Mouse (Mus musculus): Measurements from ENCODE around the gene Ang2. TPM values are rescaled to one million over a fixed set of nuclear protein-coding genes. Genes with fewer than 3 reads are reported as not detected.

Gene Ang2
- polyA plus RNA-seq (2015; fragmentation: Illumina TruSeq; extraction: RNeasy Lipid Tissue Mini Kit (QIAGEN cat#74804); ENCODE audit: insufficient read depth, low read depth, low replicate concordance): not detected

DNA sequence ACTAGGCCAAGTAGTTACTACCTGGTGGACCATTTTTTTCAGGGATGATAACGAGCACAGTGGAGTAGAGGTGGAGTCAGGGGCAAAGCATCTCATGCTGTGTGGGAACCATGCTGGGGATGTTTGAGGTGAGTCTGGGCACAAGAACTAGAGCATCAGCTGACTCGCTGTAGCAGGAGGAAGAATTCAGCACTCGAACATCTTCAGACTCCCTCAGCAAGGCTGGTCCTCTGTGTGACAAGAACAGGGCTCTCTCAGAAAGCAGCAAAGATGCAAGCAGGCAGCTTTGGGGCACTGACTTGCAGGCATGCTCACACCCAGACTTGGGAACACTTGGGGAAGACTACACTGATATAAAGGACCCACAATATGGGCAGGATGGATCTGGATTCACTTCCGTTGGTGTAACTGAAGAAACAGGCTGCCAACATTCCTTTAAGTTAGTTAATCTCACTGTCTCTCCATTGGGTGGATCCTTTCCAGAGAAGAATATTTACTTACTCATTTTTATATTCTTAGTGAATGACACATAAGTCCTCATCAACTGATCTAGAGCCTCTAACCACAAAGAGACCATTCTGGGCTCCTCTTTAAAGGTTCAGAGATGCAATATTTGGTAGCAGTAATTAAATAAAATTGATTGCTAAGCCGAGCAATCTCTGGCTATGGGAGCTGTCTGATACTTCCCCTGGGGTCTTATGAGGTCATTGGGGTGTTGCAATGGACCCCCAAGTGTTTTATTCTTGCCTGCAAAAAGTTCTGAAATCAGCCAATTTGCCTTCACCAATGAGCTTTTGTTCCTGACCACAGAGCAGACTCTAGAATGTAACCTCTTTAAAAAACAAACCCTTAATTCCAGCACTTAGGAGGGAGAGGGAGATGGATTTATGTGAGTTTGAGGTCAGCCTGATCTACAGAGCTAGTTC lies at the start of gene Ang2:
Ang2 (minus strand) TSS at position 51 of the 926 bp plus-strand sequence.

DNA sequence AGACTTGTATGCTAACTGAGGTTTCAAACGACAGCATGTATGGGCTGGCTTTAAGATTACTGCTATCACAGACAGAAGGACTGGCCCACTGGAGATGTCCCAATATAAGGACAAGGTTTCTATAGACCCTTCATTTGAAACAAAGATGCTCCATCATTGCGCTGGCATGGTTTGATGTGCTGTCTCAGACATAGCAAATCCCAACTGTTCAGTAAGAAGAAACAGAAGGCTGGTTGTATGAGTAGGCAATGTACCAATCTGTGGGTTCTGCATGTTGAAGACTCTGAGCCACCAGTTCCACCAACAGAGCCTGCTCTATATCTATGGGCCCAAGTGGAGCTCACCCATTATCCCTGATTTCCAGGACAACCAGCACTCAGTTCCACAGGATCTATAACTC lies 4.2 kb upstream of the Ang2 start, which contains the start of gene Ear14:
Ear14 (plus strand) TSS at position 277 of the 400 bp plus-strand sequence.

DNA sequence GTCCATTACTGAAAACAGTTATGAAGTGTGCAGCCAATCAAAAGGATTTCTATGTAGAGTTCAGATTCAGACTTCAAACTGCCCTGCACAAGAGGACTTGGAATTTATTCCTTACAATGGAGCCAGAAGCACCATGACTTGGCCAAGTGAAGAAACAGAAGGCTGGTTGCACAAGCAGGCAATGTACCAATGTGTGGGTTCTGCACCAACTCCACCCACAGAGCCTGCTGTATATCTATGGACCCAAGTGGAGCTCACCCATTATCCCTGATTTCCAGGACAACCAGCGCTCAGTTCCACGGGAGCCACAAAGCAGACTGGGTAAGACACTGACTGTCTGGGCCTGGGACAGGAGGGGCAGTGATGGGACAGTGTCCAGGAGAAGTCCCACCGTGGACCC lies 37.0 kb downstream of the Ang2 start, which contains the start of gene Rnase2b:
Rnase2b (plus strand) TSS at position 285 of the 400 bp plus-strand sequence.

DNA sequence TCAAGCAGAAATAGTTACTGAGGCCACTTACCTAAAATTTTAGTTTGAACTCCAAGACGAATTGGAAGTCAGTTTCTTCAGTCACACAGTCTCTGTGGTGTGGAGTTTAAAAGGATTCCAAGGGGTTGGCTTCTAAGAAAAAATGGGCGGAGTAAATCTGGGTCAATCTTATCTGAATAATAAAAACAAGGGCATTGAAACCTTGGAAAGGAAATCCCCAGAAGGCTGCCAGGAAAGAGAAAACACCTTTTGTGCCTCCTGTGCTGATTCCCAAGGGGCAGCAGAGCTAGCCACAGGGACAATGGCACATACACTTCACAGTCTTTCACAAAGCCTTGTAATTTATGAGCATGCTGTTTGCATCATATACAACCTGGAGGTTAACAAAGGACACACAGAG lies 52.3 kb downstream of the Ang2 start, which contains the start of gene Rnase1:
Rnase1 (minus strand) TSS at position 101 of the 400 bp plus-strand sequence.

Other genes starting within 250 kb of the Ang2 start
- 1.1 TPM for gene Pnp2, start 243.2 kb downstream of the Ang2 start, polyA plus RNA-seq (2015; fragmentation: Illumina TruSeq; extraction: RNeasy Lipid Tissue Mini Kit (QIAGEN cat#74804); ENCODE audit: insufficient read depth, low read depth, low replicate concordance)
- not detected for gene Rnase10, start 191.4 kb downstream of the Ang2 start, polyA plus RNA-seq (2015; fragmentation: Illumina TruSeq; extraction: RNeasy Lipid Tissue Mini Kit (QIAGEN cat#74804); ENCODE audit: insufficient read depth, low read depth, low replicate concordance)
- gene Rnase9, start 157.3 kb downstream of the Ang2 start, polyA plus RNA-seq (2015; fragmentation: Illumina TruSeq; extraction: RNeasy Lipid Tissue Mini Kit (QIAGEN cat#74804); ENCODE audit: insufficient read depth, low read depth, low replicate concordance): not detected
- not detected for gene Rnase11, start 149.0 kb downstream of the Ang2 start, polyA plus RNA-seq (2015; fragmentation: Illumina TruSeq; extraction: RNeasy Lipid Tissue Mini Kit (QIAGEN cat#74804); ENCODE audit: insufficient read depth, low read depth, low replicate concordance)
- not detected for gene Rnase12, start 141.5 kb downstream of the Ang2 start, polyA plus RNA-seq (2015; fragmentation: Illumina TruSeq; extraction: RNeasy Lipid Tissue Mini Kit (QIAGEN cat#74804); ENCODE audit: insufficient read depth, low read depth, low replicate concordance)
- gene Olfr750, start 124.7 kb downstream of the Ang2 start, polyA plus RNA-seq (2015; fragmentation: Illumina TruSeq; extraction: RNeasy Lipid Tissue Mini Kit (QIAGEN cat#74804); ENCODE audit: insufficient read depth, low read depth, low replicate concordance): not detected
- 124 TPM for gene Rnase4, start 108.1 kb downstream of the Ang2 start, polyA plus RNA-seq (2015; fragmentation: Illumina TruSeq; extraction: RNeasy Lipid Tissue Mini Kit (QIAGEN cat#74804); ENCODE audit: insufficient read depth, low read depth, low replicate concordance)
- 58.7 TPM for gene Ang, start 108.0 kb downstream of the Ang2 start, polyA plus RNA-seq (2015; fragmentation: Illumina TruSeq; extraction: RNeasy Lipid Tissue Mini Kit (QIAGEN cat#74804); ENCODE audit: insufficient read depth, low read depth, low replicate concordance)
- gene Eddm3b, start 84.7 kb downstream of the Ang2 start, polyA plus RNA-seq (2015; fragmentation: Illumina TruSeq; extraction: RNeasy Lipid Tissue Mini Kit (QIAGEN cat#74804); ENCODE audit: insufficient read depth, low read depth, low replicate concordance): not detected
- not detected for gene Rnase6, start 75.2 kb downstream of the Ang2 start, polyA plus RNA-seq (2015; fragmentation: Illumina TruSeq; extraction: RNeasy Lipid Tissue Mini Kit (QIAGEN cat#74804); ENCODE audit: insufficient read depth, low read depth, low replicate concordance)
- gene Rnase1, start 52.4 kb downstream of the Ang2 start, polyA plus RNA-seq (2015; fragmentation: Illumina TruSeq; extraction: RNeasy Lipid Tissue Mini Kit (QIAGEN cat#74804); ENCODE audit: insufficient read depth, low read depth, low replicate concordance): 15,145 TPM
- gene Rnase2b, start 36.9 kb downstream of the Ang2 start, polyA plus RNA-seq (2015; fragmentation: Illumina TruSeq; extraction: RNeasy Lipid Tissue Mini Kit (QIAGEN cat#74804); ENCODE audit: insufficient read depth, low read depth, low replicate concordance): not detected
- gene Ear14, start 4.2 kb upstream of the Ang2 start, polyA plus RNA-seq (2015; fragmentation: Illumina TruSeq; extraction: RNeasy Lipid Tissue Mini Kit (QIAGEN cat#74804); ENCODE audit: insufficient read depth, low read depth, low replicate concordance): not detected
- not detected for gene Rnase2a, start 57.0 kb upstream of the Ang2 start, polyA plus RNA-seq (2015; fragmentation: Illumina TruSeq; extraction: RNeasy Lipid Tissue Mini Kit (QIAGEN cat#74804); ENCODE audit: insufficient read depth, low read depth, low replicate concordance)
- gene Gm7247, start 162.6 kb upstream of the Ang2 start, polyA plus RNA-seq (2015; fragmentation: Illumina TruSeq; extraction: RNeasy Lipid Tissue Mini Kit (QIAGEN cat#74804); ENCODE audit: insufficient read depth, low read depth, low replicate concordance): not detected
- gene Vmn2r88, start 211.7 kb upstream of the Ang2 start, polyA plus RNA-seq (2015; fragmentation: Illumina TruSeq; extraction: RNeasy Lipid Tissue Mini Kit (QIAGEN cat#74804); ENCODE audit: insufficient read depth, low read depth, low replicate concordance): not detected